Mouse (Mus musculus): ENCODE measurements around the gene Thap3. TPM values are rescaled to one million over a fixed set of nuclear protein-coding genes. Genes with fewer than 3 reads are reported as not detected.
A peak's percentile ranks its signal among the peaks of the same experiment; 100 is the strongest.

The Thap3 gene
- polyA plus RNA-seq, 1 experiment = 46.2 TPM

GRCm38 (mm10) chr4:151988014-151988341 lies 819 bp downstream of the Thap3 start:
- peaks cover 12% of the 10 kb centered on the region for H3K36me3 ChIP-seq (ENCODE audit: control insufficient read depth, insufficient read depth, low read length)
- no peak for DNase-seq (ENCODE audit: low read depth in 1 of 2, low spot score in 2 of 2)
- 0 out of 2 replicates have a peak overlapping the region, but pooled peaks have one; percentile 72 for H3K27ac ChIP-seq (ENCODE audit: insufficient read depth, low read length)
- H3K4me3 ChIP-seq (ENCODE audit: extremely low read depth, insufficient read depth, insufficient read length) = peak overlapping the region; percentile 97; the same call in 1 of the 2 replicates
- TF ChIP-seq CTCF (IDR thresholded peaks at IDR 0.05; ENCODE audit: extremely low read depth, insufficient read depth, insufficient read length, insufficient replicate concordance) (no peak), POLR2A (IDR thresholded peaks at IDR 0.05; ENCODE audit: low read depth, low read length) (no peak)
- H3K4me1 ChIP-seq (ENCODE audit: control insufficient read depth, insufficient read depth, insufficient read length) = peaks cover 8% of the 10 kb centered on the region; the same call in 1 of the 2 replicates
- no peaks in the 10 kb centered on the region for H3K27me3 ChIP-seq (ENCODE audit: control insufficient read depth, insufficient read depth, low read length)
- WGBS = 22% methylated on average over 10 of the region's 10 CpGs

GRCm38 (mm10) chr4:151986650-151987049 lies 2.1 kb downstream of the Thap3 start:
- H3K4me3 ChIP-seq (ENCODE audit: extremely low read depth, insufficient read depth, insufficient read length) = no peak overlapping the region
- peaks cover 8% of the 10 kb centered on the region; the same call in 1 of the 2 replicates for H3K4me1 ChIP-seq (ENCODE audit: control insufficient read depth, insufficient read depth, insufficient read length)
- no peak overlapping the region for H3K27ac ChIP-seq (ENCODE audit: insufficient read depth, low read length)
- no peak for DNase-seq (ENCODE audit: low read depth in 1 of 2, low spot score in 2 of 2)
- WGBS = 84% methylated on average over 8 of the region's 8 CpGs
- no peaks in the 10 kb centered on the region for H3K27me3 ChIP-seq (ENCODE audit: control insufficient read depth, insufficient read depth, low read length)
- H3K36me3 ChIP-seq (ENCODE audit: control insufficient read depth, insufficient read depth, low read length) = peaks cover 12% of the 10 kb centered on the region
- TF ChIP-seq POLR2A (IDR thresholded peaks at IDR 0.05; ENCODE audit: low read depth, low read length) (no peak), CTCF (IDR thresholded peaks at IDR 0.05; ENCODE audit: extremely low read depth, insufficient read depth, insufficient read length, insufficient replicate concordance) (no peak)

GRCm38 (mm10) chr4:151985886-151986285 lies 2.9 kb downstream of the Thap3 start:
- TF ChIP-seq POLR2A (IDR thresholded peaks at IDR 0.05; ENCODE audit: low read depth, low read length) (no peak), CTCF (IDR thresholded peaks at IDR 0.05; ENCODE audit: extremely low read depth, insufficient read depth, insufficient read length, insufficient replicate concordance) (no peak)
- H3K4me3 ChIP-seq (ENCODE audit: extremely low read depth, insufficient read depth, insufficient read length) = no peak overlapping the region
- peaks cover 8% of the 10 kb centered on the region; the same call in 1 of the 2 replicates for H3K4me1 ChIP-seq (ENCODE audit: control insufficient read depth, insufficient read depth, insufficient read length)
- H3K27ac ChIP-seq (ENCODE audit: insufficient read depth, low read length) = no peak overlapping the region; the same call in 1 of the 2 replicates
- DNase-seq (ENCODE audit: low read depth in 1 of 2, low spot score in 2 of 2) = no peak
- 59% methylated on average over 10 of the region's 10 CpGs for WGBS
- peaks cover 9% of the 10 kb centered on the region for H3K36me3 ChIP-seq (ENCODE audit: control insufficient read depth, insufficient read depth, low read length)
- H3K27me3 ChIP-seq (ENCODE audit: control insufficient read depth, insufficient read depth, low read length) = no peaks in the 10 kb centered on the region

- 75% methylated on average over 9 of the region's 9 CpGs for WGBS
- Histone ChIP-seq H3K36me3 (ENCODE audit: control insufficient read depth, insufficient read depth, low read length) (peaks cover 10% of the 10 kb centered on the region), H3K4me3 (ENCODE audit: extremely low read depth, insufficient read depth, insufficient read length) (no peak overlapping the region), H3K27me3 (ENCODE audit: control insufficient read depth, insufficient read depth, low read length) (no peaks in the 10 kb centered on the region), H3K27ac (ENCODE audit: insufficient read depth, low read length) (no peak overlapping the region), H3K4me1 (ENCODE audit: control insufficient read depth, insufficient read depth, insufficient read length) (peaks cover 8% of the 10 kb centered on the region; the same call in 1 of the 2 replicates)
- TF ChIP-seq CTCF (IDR thresholded peaks at IDR 0.05; ENCODE audit: extremely low read depth, insufficient read depth, insufficient read length, insufficient replicate concordance) = no peak
- no peak for TF ChIP-seq POLR2A (IDR thresholded peaks at IDR 0.05; ENCODE audit: low read depth, low read length)
- DNase-seq (ENCODE audit: low read depth in 1 of 2, low spot score in 2 of 2) = no peak
Measured at GRCm38 (mm10) chr4:151983560-151983959, 5.2 kb downstream of the Thap3 start.

- Histone ChIP-seq H3K27me3 (ENCODE audit: control insufficient read depth, insufficient read depth, low read length) (no peaks in the 10 kb centered on the region), H3K36me3 (ENCODE audit: control insufficient read depth, insufficient read depth, low read length) (peaks cover 10% of the 10 kb centered on the region), H3K27ac (ENCODE audit: insufficient read depth, low read length) (no peak overlapping the region), H3K4me1 (ENCODE audit: control insufficient read depth, insufficient read depth, insufficient read length) (peaks cover 8% of the 10 kb centered on the region; the same call in 1 of the 2 replicates), H3K4me3 (ENCODE audit: extremely low read depth, insufficient read depth, insufficient read length) (no peak overlapping the region)
- TF ChIP-seq POLR2A (IDR thresholded peaks at IDR 0.05; ENCODE audit: low read depth, low read length) = no peak
- TF ChIP-seq CTCF (IDR thresholded peaks at IDR 0.05; ENCODE audit: extremely low read depth, insufficient read depth, insufficient read length, insufficient replicate concordance) = no peak
- 91% methylated on average over 17 of the region's 17 CpGs for WGBS
- no peak for DNase-seq (ENCODE audit: low read depth in 1 of 2, low spot score in 2 of 2)
Measured at GRCm38 (mm10) chr4:151983043-151983442, 5.8 kb downstream of the Thap3 start.

GRCm38 (mm10) chr4:151981363-151981762 lies 7.4 kb downstream of the Thap3 start:
- Histone ChIP-seq H3K4me3 (ENCODE audit: extremely low read depth, insufficient read depth, insufficient read length) (no peak overlapping the region), H3K4me1 (ENCODE audit: control insufficient read depth, insufficient read depth, insufficient read length) (peaks cover 4% of the 10 kb centered on the region; the same call in 1 of the 2 replicates), H3K27me3 (ENCODE audit: control insufficient read depth, insufficient read depth, low read length) (no peaks in the 10 kb centered on the region), H3K36me3 (ENCODE audit: control insufficient read depth, insufficient read depth, low read length) (peaks cover 10% of the 10 kb centered on the region), H3K27ac (ENCODE audit: insufficient read depth, low read length) (no peak overlapping the region)
- peak; percentile 99 for TF ChIP-seq CTCF (IDR thresholded peaks at IDR 0.05; ENCODE audit: extremely low read depth, insufficient read depth, insufficient read length, insufficient replicate concordance)
- no peak for TF ChIP-seq POLR2A (IDR thresholded peaks at IDR 0.05; ENCODE audit: low read depth, low read length)
- peak in 1 of 2 experiments; percentile 68 for DNase-seq (ENCODE audit: low read depth in 1 of 2, low spot score in 2 of 2)
- WGBS = 17% methylated on average over 5 of the region's 5 CpGs

GRCm38 (mm10) chr4:151980699-151981098 lies 8.1 kb downstream of the Thap3 start:
- Histone ChIP-seq H3K27ac (ENCODE audit: insufficient read depth, low read length) (no peak overlapping the region), H3K27me3 (ENCODE audit: control insufficient read depth, insufficient read depth, low read length) (no peaks in the 10 kb centered on the region), H3K4me3 (ENCODE audit: extremely low read depth, insufficient read depth, insufficient read length) (no peak overlapping the region), H3K4me1 (ENCODE audit: control insufficient read depth, insufficient read depth, insufficient read length) (0 out of 2 replicates have a peak, but pooled peaks cover 4% of the 10 kb centered on the region), H3K36me3 (ENCODE audit: control insufficient read depth, insufficient read depth, low read length) (peaks cover 10% of the 10 kb centered on the region)
- WGBS = 83% methylated on average over 8 of the region's 8 CpGs
- TF ChIP-seq CTCF (IDR thresholded peaks at IDR 0.05; ENCODE audit: extremely low read depth, insufficient read depth, insufficient read length, insufficient replicate concordance) = no peak
- no peak for TF ChIP-seq POLR2A (IDR thresholded peaks at IDR 0.05; ENCODE audit: low read depth, low read length)
- DNase-seq (ENCODE audit: low read depth in 1 of 2, low spot score in 2 of 2) = no peak
